Comparison of ENCODE assay signal across 9 mouse cellular contexts in the genomic region with DNA sequence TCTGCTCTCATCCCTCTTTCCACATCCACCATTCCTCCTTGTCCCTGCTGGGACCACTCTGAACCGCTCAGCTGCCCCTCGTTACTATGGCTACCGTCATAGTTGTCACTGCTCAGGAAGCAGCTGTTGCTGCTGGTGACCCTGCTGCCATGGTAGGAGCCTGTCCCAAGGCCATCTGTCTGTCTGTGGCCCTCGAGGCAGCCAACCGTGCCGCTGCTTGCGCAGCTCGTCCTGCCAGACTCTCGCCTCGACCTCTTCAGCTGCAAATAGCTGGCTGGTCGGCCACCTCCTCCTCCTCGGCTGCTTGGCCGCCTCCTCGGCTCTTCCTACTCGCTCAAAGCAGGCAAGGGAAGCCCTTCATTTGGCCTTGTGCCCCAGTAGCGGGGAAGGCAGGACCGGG.
DNase-seq lines count a peak whose midpoint lies in the region; ATAC-seq and TF ChIP-seq lines count a peak whose summit lies in the region.
"Had no signal": no experiment of that assay in that cellular context is flagged by ENCODE, and none has a peak within 500 bp of the region (broad histone marks: within the 10 kb centered on the region; RNA-seq: fewer than 3 reads in every experiment).

No protein-coding gene starts in this region.

- H3K36me3 ChIP-seq in heart, embryonic 10.5 days = no peaks in the 10 kb centered on the region
- H3K36me3 ChIP-seq in forebrain, embryonic 14.5 days (ENCODE audit: control insufficient read depth, insufficient read depth, low read length) = no peaks in the 10 kb centered on the region

- no peak for DNase-seq in heart, embryonic 10.5 days (ENCODE audit: low spot score)
- no peak for DNase-seq in heart, adult 8-10 months (ENCODE audit: low spot score)
- peak; percentile 76 for DNase-seq in brain, embryonic 14.5 days (ENCODE audit: low read depth)
- peak; percentile 34 for DNase-seq in forebrain, embryonic 14.5 days (ENCODE audit: low spot score)
- peak; percentile 64 for DNase-seq in mesoderm, embryonic 11.5 days (ENCODE audit: low read depth, low spot score)
- no peak for DNase-seq in frontal cortex, postnatal 25 days (ENCODE audit: low spot score in 2 of 2)
- no peak for DNase-seq in spleen, postnatal 14 days (ENCODE audit: low spot score in 2 of 2)
- no peak for DNase-seq in left cerebral cortex, postnatal 36 days (ENCODE audit: low spot score in 2 of 2)

- no peak for TF ChIP-seq POLR2A in brain, embryonic 14.5 days (IDR thresholded peaks at IDR 0.05; ENCODE audit: borderline replicate concordance, extremely low read depth, insufficient read depth, insufficient read length, poor library complexity, severe bottlenecking)

- intact Hi-C loops in left cerebral cortex, postnatal 36 days (cut with DNase I) = no loop called here

- H3K9ac ChIP-seq in forebrain, embryonic 14.5 days (ENCODE audit: low read length) = no peak overlapping the region

- peaks cover 21% of the 10 kb centered on the region for H3K4me1 ChIP-seq in heart, embryonic 10.5 days
- H3K4me1 ChIP-seq in forebrain, embryonic 14.5 days (ENCODE audit: control insufficient read depth, insufficient read depth, low read length) = peaks cover 6% of the 10 kb centered on the region

- no peak for TF ChIP-seq CTCF in brain, embryonic 14.5 days (IDR thresholded peaks at IDR 0.05; ENCODE audit: borderline replicate concordance, extremely low read depth, insufficient read depth, insufficient read length)

- 0 out of 2 replicates have a peak overlapping the region, but pooled peaks have one; percentile 6 for H3K27ac ChIP-seq in heart, embryonic 10.5 days
- H3K27ac ChIP-seq in forebrain, embryonic 14.5 days (ENCODE audit: low read depth, low read length) = no peak overlapping the region

- H3K4me3 ChIP-seq in heart, embryonic 10.5 days = no peak overlapping the region
- H3K4me3 ChIP-seq in forebrain, embryonic 14.5 days (ENCODE audit: low read depth, low read length) = no peak overlapping the region

- H3K9me3 ChIP-seq in heart, embryonic 10.5 days = no peaks in the 10 kb centered on the region
- no peaks in the 10 kb centered on the region for H3K9me3 ChIP-seq in forebrain, embryonic 14.5 days (replicated peaks; ENCODE audit: control insufficient read depth, low read length)

- no peak for ATAC-seq in forebrain, embryonic 14.5 days
- ATAC-seq: intestine, postnatal 0 days had no signal

- peaks cover 23% of the 10 kb centered on the region for H3K27me3 ChIP-seq in heart, embryonic 10.5 days (ENCODE audit: insufficient read depth, poor library complexity, severe bottlenecking)
- H3K27me3 ChIP-seq in forebrain, embryonic 14.5 days (replicated peaks; ENCODE audit: control insufficient read depth, insufficient read depth, low read length) = no peaks in the 10 kb centered on the region

- 45% methylated on average over 17 of the region's 17 CpGs for WGBS in heart, embryonic 10.5 days
- 56% methylated on average over 17 of the region's 17 CpGs for WGBS in forebrain, embryonic 14.5 days

- no peak overlapping the region for H3K4me2 ChIP-seq in forebrain, embryonic 14.5 days (ENCODE audit: low read length)

Comparison
In these comparisons a context has a peak if more than half of its experiments do, and no peak if none do; other contexts are left out.
1. DNase-seq: peak in brain, embryonic 14.5 days (single experiment), forebrain, embryonic 14.5 days (single experiment) and mesoderm, embryonic 11.5 days (single experiment); none in heart, embryonic 10.5 days (single experiment), heart, adult 8-10 months (single experiment), frontal cortex, postnatal 25 days (0 of 2), spleen, postnatal 14 days (0 of 2) and left cerebral cortex, postnatal 36 days (0 of 2).